Mouse (Mus musculus) liver, embryonic 16.5 days (tissue): Measurements from ENCODE around the gene Csdc2. TPM values are rescaled to one million over a fixed set of nuclear protein-coding genes. Genes with fewer than 3 reads are reported as not detected.
"Not testable (repeated sequence)": the region's sequence is repeated elsewhere in the genome, so short reads cannot be mapped to it uniquely, and the experiment has no call there.

Experiments used
- ATAC-seq: fragments of 200-750 bp; cut with Nextera tagmentation; 2 replicates; pipeline ENCODE4 v1.8.0; 2017; ENCODE audit warnings: low read depth, mild to moderate bottlenecking, moderate number of reproducible peaks, moderate library complexity
- H3K27ac ChIP-seq: fragments of 300-500 bp; sonication (generic); 2 replicates; pipeline ENCODE4 v1.5.1; 2014; ENCODE audit warnings: mild to moderate bottlenecking, low read length
- H3K27me3 ChIP-seq: fragments of 300-500 bp; sonication (generic); 2 replicates; pipeline ENCODE4 v1.6.1; 2014; ENCODE audit warnings: low read depth, low read length, mixed read lengths; ENCODE audit not compliant: control insufficient read depth, insufficient read depth
- H3K36me3 ChIP-seq: fragments of 300-500 bp; sonication (generic); 2 replicates; pipeline ENCODE4 v1.6.1; 2014; ENCODE audit warnings: mild to moderate bottlenecking; ENCODE audit not compliant: control insufficient read depth, insufficient read depth
- H3K4me1 ChIP-seq: fragments of 300-500 bp; sonication (generic); 2 replicates; pipeline ENCODE4 v1.6.1; 2014; ENCODE audit warnings: low read depth, low read length, mixed read lengths; ENCODE audit not compliant: control insufficient read depth
- H3K4me2 ChIP-seq: fragments of 300-500 bp; sonication (generic); 2 replicates; pipeline ENCODE4 v1.6.1; 2014; ENCODE audit warnings: low read depth, low read length, mixed read lengths
- H3K4me3 ChIP-seq: fragments of 300-500 bp; sonication (generic); 2 replicates; pipeline ENCODE4 v1.5.1; 2014; ENCODE audit warnings: low read depth, mild to moderate bottlenecking, low read length
- H3K9ac ChIP-seq: fragments of 300-500 bp; sonication (generic); 2 replicates; pipeline ENCODE4 v1.6.1; 2014; ENCODE audit warnings: low read depth, low read length
- H3K9me3 ChIP-seq: fragments of 300-500 bp; sonication (generic); replicated peaks from 2 replicates; pipeline ENCODE4 v1.6.1; 2016; ENCODE audit warnings: low read length; ENCODE audit not compliant: control insufficient read depth
- WGBS: fragments of 180-500 bp; shearing (Covaris S2); extraction: QIAGEN DNeasy Blood & Tissue Kit; methylation state at CpG from one replicate; pipeline ENCODE4 v1.1.7; 2014; ENCODE audit not compliant: insufficient replicate concordance; 5-methylcytosine and 5-hydroxymethylcytosine counted together
- polyA plus RNA-seq: library from polyadenylated mRNA; unstranded; fragments of >200 nt; fragmentation: Nextera tagmentation; extraction: Ambion mirVana; gene quantifications from 2 replicates; pipeline ENCODE4 v1.2.1, GENCODE M21; 2015

The Csdc2 gene
- polyA plus RNA-seq, 1 experiment from 2014 or later: 1.3 TPM

- Histone ChIP-seq H3K9me3 (no peaks in the 10 kb centered on the region), H3K4me3 (no peak overlapping the region), H3K36me3 (peaks cover 20% of the 10 kb centered on the region), H3K27me3 (no peaks in the 10 kb centered on the region), H3K4me1 (peaks cover 3% of the 10 kb centered on the region; the same call in 1 of the 2 replicates), H3K9ac (no peak overlapping the region), H3K27ac (0 out of 2 replicates have a peak overlapping the region, but pooled peaks have one; percentile 16), H3K4me2 (no peak overlapping the region)
- ATAC-seq: no peak
- 82% methylated on average over 2 of the region's 2 CpGs for WGBS
These were observed 37.8 kb upstream of the Csdc2 start for GRCm38 (mm10) chr15:81898751-81899150.

GRCm38 (mm10) chr15:81904939-81905338 is 31.6 kb upstream of the Csdc2 start:
- Histone ChIP-seq H3K27ac (no peak overlapping the region), H3K4me1 (no peaks in the 10 kb centered on the region), H3K4me2 (no peak overlapping the region), H3K27me3 (no peaks in the 10 kb centered on the region), H3K4me3 (no peak overlapping the region), H3K9me3 (no peaks in the 10 kb centered on the region), H3K36me3 (peaks cover 42% of the 10 kb centered on the region), H3K9ac (no peak overlapping the region)
- WGBS: 22% methylated on average over 2 of the region's 2 CpGs
- no peak; the same call in 1 of the 2 replicates for ATAC-seq

- Histone ChIP-seq H3K9me3 (no peaks in the 10 kb centered on the region), H3K36me3 (peaks cover 41% of the 10 kb centered on the region), H3K4me1 (no peaks in the 10 kb centered on the region), H3K9ac (no peak overlapping the region), H3K27me3 (no peaks in the 10 kb centered on the region), H3K4me3 (no peak overlapping the region), H3K4me2 (no peak overlapping the region), H3K27ac (no peak overlapping the region)
- ATAC-seq: no peak
- 81% methylated on average over 8 of the region's 8 CpGs for WGBS
These were observed 28.6 kb upstream of the Csdc2 start for GRCm38 (mm10) chr15:81907953-81908352.

DNA sequence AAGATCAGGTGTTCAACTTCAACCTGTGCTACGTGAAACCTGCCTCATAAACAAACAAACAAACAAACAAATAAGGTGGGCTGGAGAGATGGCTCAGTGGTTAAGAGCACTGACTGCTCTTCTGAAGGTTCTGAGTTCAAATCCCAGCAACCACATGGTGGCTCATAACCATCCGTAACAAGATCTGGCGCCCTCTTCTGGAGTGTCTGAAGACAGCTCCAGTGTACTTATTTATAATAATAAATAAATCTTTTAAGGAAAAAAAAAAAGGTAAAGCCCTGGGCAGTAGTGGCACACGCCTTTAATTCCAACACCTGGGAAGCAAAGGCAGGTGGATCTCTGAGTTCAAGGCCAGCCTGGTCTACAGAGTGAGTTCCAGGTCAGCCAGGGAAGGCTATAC is 27.8 kb upstream of the Csdc2 start:
- H3K4me2 ChIP-seq, H3K27ac ChIP-seq, H3K9me3 ChIP-seq, H3K4me1 ChIP-seq, H3K27me3 ChIP-seq, H3K4me3 ChIP-seq, H3K9ac ChIP-seq, ATAC-seq: not testable (repeated sequence)
- 73% methylated on average over 4 of the region's 4 CpGs for WGBS
- H3K36me3 ChIP-seq: peaks cover 44% of the 10 kb centered on the region

- H3K4me3 ChIP-seq: no peak overlapping the region
- H3K4me2 ChIP-seq: no peak overlapping the region
- no peaks in the 10 kb centered on the region for H3K9me3 ChIP-seq
- no peak overlapping the region for H3K9ac ChIP-seq
- H3K36me3 ChIP-seq: peaks cover 52% of the 10 kb centered on the region
- no peak for ATAC-seq
- H3K4me1 ChIP-seq: peaks cover 19% of the 10 kb centered on the region
- WGBS: 73% methylated on average over 2 of the region's 2 CpGs
- H3K27ac ChIP-seq: no peak overlapping the region
- H3K27me3 ChIP-seq: no peaks in the 10 kb centered on the region
These were observed 24.1 kb upstream of the Csdc2 start for GRCm38 (mm10) chr15:81912498-81912897.

DNA sequence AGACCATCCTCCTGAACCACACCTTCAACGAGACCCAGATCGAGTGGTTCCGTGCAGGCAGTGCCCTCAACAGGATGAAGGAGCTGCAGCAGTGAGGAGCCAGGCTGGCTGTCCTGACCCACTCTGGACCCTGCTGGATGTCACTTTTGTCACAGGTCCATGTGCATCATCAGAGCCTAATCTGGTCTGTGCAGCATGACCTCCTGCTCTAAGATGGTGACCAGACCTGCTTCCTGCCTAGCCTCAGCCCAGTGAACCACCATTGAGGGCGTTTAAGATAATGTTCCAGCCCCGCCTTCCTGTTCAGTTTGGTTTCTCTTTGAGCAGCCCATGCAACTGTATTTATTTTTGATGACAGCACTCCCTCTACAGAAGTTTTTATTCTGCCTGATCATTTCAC is 21.9 kb upstream of the Csdc2 start:
- H3K36me3 ChIP-seq: peaks cover 38% of the 10 kb centered on the region
- no peak overlapping the region for H3K27ac ChIP-seq
- ATAC-seq: peak; percentile 25; the same call in 1 of the 2 replicates
- no peaks in the 10 kb centered on the region for H3K27me3 ChIP-seq
- no peak overlapping the region for H3K4me2 ChIP-seq
- no peak overlapping the region for H3K4me3 ChIP-seq
- peaks cover 19% of the 10 kb centered on the region for H3K4me1 ChIP-seq
- 41% methylated on average over 5 of the region's 5 CpGs for WGBS
- H3K9me3 ChIP-seq: no peaks in the 10 kb centered on the region
- H3K9ac ChIP-seq: no peak overlapping the region

DNA sequence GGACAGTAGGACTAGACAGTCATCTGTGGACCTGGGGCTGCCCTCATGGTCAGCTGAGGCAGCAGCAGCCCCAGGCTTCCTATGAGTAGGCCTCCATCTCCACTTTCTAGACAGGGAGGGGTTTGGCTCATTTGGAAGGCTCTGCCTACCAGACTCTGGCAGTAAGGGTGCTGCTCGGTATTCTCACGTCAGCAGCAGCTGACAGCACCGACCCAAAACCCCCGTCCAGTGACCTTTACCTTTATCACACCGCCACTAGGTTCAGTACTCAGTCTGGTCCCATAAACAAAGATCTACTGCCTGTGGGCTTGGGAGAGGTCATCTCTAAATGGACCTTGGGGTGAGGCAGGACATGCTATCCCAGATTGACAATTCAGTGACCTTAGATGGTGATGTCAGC is 20.9 kb upstream of the Csdc2 start:
- no peak for ATAC-seq
- Histone ChIP-seq H3K9ac (no peak overlapping the region), H3K27ac (no peak overlapping the region), H3K36me3 (peaks cover 36% of the 10 kb centered on the region), H3K4me2 (no peak overlapping the region), H3K9me3 (no peaks in the 10 kb centered on the region), H3K4me3 (no peak overlapping the region), H3K27me3 (no peaks in the 10 kb centered on the region), H3K4me1 (peaks cover 19% of the 10 kb centered on the region)
- 76% methylated on average over 5 of the region's 5 CpGs for WGBS

- Histone ChIP-seq H3K9ac (no peak overlapping the region), H3K36me3 (peaks cover 29% of the 10 kb centered on the region), H3K4me3 (no peak overlapping the region), H3K27me3 (no peaks in the 10 kb centered on the region), H3K4me1 (peaks cover 19% of the 10 kb centered on the region), H3K9me3 (no peaks in the 10 kb centered on the region), H3K4me2 (no peak overlapping the region), H3K27ac (no peak overlapping the region)
- no peak for ATAC-seq
- WGBS: 84% methylated on average over 12 of the region's 12 CpGs
These were observed 19.4 kb upstream of the Csdc2 start for GRCm38 (mm10) chr15:81917201-81917600.

DNA sequence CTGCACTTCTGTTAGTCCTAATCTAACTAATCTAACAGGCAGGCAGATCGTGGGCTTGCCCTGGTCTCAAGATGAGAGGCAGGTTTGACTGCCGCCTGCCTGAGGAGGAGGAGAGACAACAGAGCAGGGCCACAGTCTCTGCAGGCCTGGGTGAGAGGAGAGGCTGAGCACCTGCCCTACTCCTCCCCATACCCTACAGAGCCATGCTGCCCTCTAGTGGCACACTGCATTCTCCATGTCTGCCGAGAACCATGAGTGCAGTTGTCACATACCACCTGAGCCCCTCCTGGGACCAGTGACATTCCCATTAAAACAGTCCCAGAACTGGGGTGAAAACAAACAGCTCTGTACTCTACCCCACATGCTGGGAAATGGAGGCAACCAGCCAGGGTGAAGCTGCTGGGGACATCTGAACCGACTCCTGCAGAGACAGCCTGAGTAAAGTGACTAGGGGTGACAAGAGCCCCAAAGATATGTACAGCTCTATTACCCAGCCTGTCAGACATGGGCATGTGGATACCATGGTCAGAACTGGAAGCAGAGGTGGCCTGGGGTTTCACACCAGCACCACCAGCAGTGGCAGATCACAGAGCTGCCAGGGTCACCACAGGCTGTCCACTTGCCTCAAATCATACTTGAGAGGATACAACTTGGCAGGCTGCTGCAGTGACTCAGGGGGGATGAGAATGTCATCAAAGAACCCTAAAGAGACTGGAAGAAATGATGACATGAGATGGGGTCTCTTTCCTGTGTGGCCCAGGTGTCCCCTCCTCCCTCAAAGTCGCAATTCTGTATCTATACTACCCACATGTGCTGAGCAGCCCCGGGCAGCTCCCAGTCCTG is 18.7 kb upstream of the Csdc2 start:
- no peaks in the 10 kb centered on the region for H3K9me3 ChIP-seq
- no peak overlapping the region for H3K27ac ChIP-seq
- H3K36me3 ChIP-seq: peaks cover 27% of the 10 kb centered on the region
- H3K4me2 ChIP-seq: no peak overlapping the region
- no peak overlapping the region for H3K9ac ChIP-seq
- 51% methylated on average over 6 of the region's 6 CpGs for WGBS
- H3K27me3 ChIP-seq: no peaks in the 10 kb centered on the region
- no peak overlapping the region for H3K4me3 ChIP-seq
- peaks cover 19% of the 10 kb centered on the region for H3K4me1 ChIP-seq
- peak; percentile 35; the same call in 1 of the 2 replicates for ATAC-seq
